Mouse (Mus musculus) induced T-regulatory cell, adult 2 months (primary cell): Measurements from ENCODE around the gene Gm5934.
"Not testable (repeated sequence)": the region's sequence is repeated elsewhere in the genome, so short reads cannot be mapped to it uniquely, and the experiment has no call there.

Experiments used
- DNase-seq: peaks from one replicate; pipeline ENCODE4 v3.0.0-alpha.2; 2012; ENCODE audit warnings: low read depth

Gm5934 gene

DNA sequence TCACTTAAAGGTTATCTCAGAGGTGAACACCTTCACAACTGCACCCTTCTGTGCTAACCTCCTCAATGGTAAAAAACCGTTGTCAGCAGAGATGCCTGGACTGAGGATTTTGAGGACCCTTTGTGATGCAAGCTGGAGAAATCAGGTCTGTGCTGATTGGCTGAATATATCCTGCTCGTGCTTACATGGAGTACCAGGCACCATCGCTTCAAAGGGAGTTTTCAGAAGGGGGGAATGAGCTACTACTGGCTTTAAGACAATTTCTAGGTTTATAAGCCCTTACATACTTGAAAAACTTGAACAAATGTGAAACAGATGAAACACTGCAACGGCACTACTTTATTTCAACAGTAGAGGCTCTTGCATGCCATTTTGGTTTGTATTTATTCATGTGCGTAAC is at the start of gene Gm5934:
TSS of gene Gm5934 (minus strand) at position 101 of the 400 bp plus-strand sequence.
- DNase-seq = not testable (repeated sequence)
